Mouse (Mus musculus) kidney, embryonic 14.5 days (tissue): ENCODE data around the gene Hcn2. TPM values are rescaled to one million over a fixed set of nuclear protein-coding genes. Genes with fewer than 3 reads are reported as not detected.

Source experiments
- ATAC-seq: fragments of 200-750 bp; cut with Nextera tagmentation; 2 replicates; pipeline ENCODE4 v1.8.0; 2017; ENCODE audit warnings: moderate number of reproducible peaks, mild to moderate bottlenecking, moderate TSS enrichment, moderate library complexity; ENCODE audit not compliant: low FRiP score, low TSS enrichment
- H3K27ac ChIP-seq: fragments of 300-500 bp; sonication (generic); 2 replicates; pipeline ENCODE4 v1.5.1; 2014; ENCODE audit warnings: low read depth, mild to moderate bottlenecking, low read length, moderate library complexity, mixed read lengths
- H3K27me3 ChIP-seq: fragments of 300-500 bp; sonication (generic); 2 replicates; pipeline ENCODE4 v1.6.1; 2014; ENCODE audit warnings: mild to moderate bottlenecking, low read length; ENCODE audit not compliant: control insufficient read depth, insufficient read depth
- H3K36me3 ChIP-seq: fragments of 300-500 bp; sonication (generic); 2 replicates; pipeline ENCODE4 v1.6.1; 2014; ENCODE audit warnings: low read length, mixed read lengths; ENCODE audit not compliant: control insufficient read depth, insufficient read depth
- H3K4me1 ChIP-seq: fragments of 300-500 bp; sonication (generic); 2 replicates; pipeline ENCODE4 v1.6.1; 2014; ENCODE audit warnings: low read length, mixed read lengths; ENCODE audit not compliant: control insufficient read depth, insufficient read depth
- H3K4me2 ChIP-seq: fragments of 300-500 bp; sonication (generic); replicated peaks from 2 replicates; pipeline ENCODE4 v1.6.1; 2014; ENCODE audit warnings: low read depth, mild to moderate bottlenecking, low read length
- H3K4me3 ChIP-seq: fragments of 300-500 bp; sonication (generic); 2 replicates; pipeline ENCODE4 v1.5.1; 2014; ENCODE audit warnings: mild to moderate bottlenecking, low read length
- H3K9ac ChIP-seq: fragments of 300-500 bp; sonication (generic); 2 replicates; pipeline ENCODE4 v1.6.1; 2014; ENCODE audit warnings: low read depth, mild to moderate bottlenecking, low read length, moderate library complexity
- H3K9me3 ChIP-seq: fragments of 300-500 bp; sonication (generic); 2 replicates; pipeline ENCODE4 v1.6.1; 2016; ENCODE audit warnings: low read length; ENCODE audit not compliant: control insufficient read depth
- WGBS: fragments of 180-500 bp; shearing (Covaris S2); extraction: QIAGEN DNeasy Blood & Tissue Kit; methylation state at CpG from one replicate; pipeline ENCODE4 v1.1.7; 2014; 5-methylcytosine and 5-hydroxymethylcytosine counted together
- polyA plus RNA-seq: library from polyadenylated mRNA; unstranded; fragments of >200 nt; fragmentation: Nextera tagmentation; extraction: Ambion mirVana; gene quantifications from 2 replicates; pipeline ENCODE4 v1.2.1, GENCODE M21; 2014

The Hcn2 gene
- polyA plus RNA-seq, 1 experiment from 2014 or later, result 0.11 TPM

GRCm38 (mm10) chr10:79740863-79741262 is 24.4 kb downstream of the Hcn2 start:
- no peak for ATAC-seq
- Histone ChIP-seq H3K4me2 (no peak overlapping the region), H3K9ac (no peak overlapping the region), H3K4me3 (no peak overlapping the region), H3K27ac (no peak overlapping the region), H3K9me3 (peaks cover 52% of the 10 kb centered on the region), H3K4me1 (no peaks in the 10 kb centered on the region), H3K36me3 (peaks cover 83% of the 10 kb centered on the region), H3K27me3 (no peaks in the 10 kb centered on the region)
- 77% methylated on average over 11 of the region's 11 CpGs for WGBS

- Histone ChIP-seq H3K4me1 (no peaks in the 10 kb centered on the region), H3K9ac (no peak overlapping the region), H3K36me3 (peaks cover 60% of the 10 kb centered on the region), H3K4me2 (no peak overlapping the region), H3K27me3 (no peaks in the 10 kb centered on the region), H3K4me3 (no peak overlapping the region), H3K27ac (no peak overlapping the region), H3K9me3 (peaks cover 33% of the 10 kb centered on the region)
- WGBS, result 92% methylated on average over 11 of the region's 11 CpGs
- no peak for ATAC-seq
Measured at GRCm38 (mm10) chr10:79743161-79743560, 26.7 kb downstream of the Hcn2 start.

DNA sequence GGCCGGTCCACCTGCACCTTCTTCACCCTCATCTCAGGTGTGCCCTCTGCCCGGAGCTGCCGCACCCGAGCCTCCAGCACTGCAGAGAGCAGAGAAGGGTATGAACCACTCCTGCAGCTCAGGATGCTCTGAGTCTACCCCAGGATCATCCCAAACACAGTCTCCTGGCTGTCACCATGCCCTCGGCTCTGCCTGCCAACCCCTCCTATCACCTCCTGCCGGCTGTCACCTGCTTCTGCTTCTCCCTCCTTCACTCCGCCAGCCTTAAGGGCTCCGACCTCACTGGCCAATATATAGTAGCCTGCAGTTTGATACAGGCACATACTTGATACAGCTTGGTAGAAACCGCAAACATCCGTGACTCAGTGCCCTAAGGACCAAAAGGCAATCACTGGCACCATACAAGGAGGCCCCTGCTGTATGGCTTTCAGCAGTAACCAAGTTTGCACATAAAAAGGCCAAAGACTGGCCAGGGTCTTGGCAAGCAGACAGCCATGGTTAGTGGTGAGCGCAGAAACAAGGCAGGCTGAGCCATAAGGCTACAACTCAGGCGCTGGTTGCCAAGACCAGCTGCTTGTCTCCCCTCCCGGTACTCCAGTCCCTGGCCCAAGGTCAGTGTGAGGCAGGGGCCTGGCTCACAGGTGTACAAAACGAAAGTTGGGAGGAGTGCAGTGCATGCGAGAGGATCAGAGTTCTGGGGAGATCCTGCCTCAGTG is 27.4 kb downstream of the Hcn2 start:
- H3K4me2 ChIP-seq, result no peak overlapping the region
- no peak overlapping the region for H3K27ac ChIP-seq
- no peak overlapping the region for H3K4me3 ChIP-seq
- H3K9ac ChIP-seq, result no peak overlapping the region
- peaks cover 26% of the 10 kb centered on the region for H3K9me3 ChIP-seq
- no peaks in the 10 kb centered on the region for H3K4me1 ChIP-seq
- WGBS, result 92% methylated on average over 15 of the region's 15 CpGs
- no peaks in the 10 kb centered on the region for H3K27me3 ChIP-seq
- peaks cover 54% of the 10 kb centered on the region for H3K36me3 ChIP-seq
- no peak for ATAC-seq

GRCm38 (mm10) chr10:79745411-79745810 is 29.0 kb downstream of the Hcn2 start:
- Histone ChIP-seq H3K4me2 (peak overlapping the region; percentile 55), H3K9ac (no peak overlapping the region), H3K4me3 (peak overlapping the region; percentile 68; the same call in 1 of the 2 replicates), H3K4me1 (no peaks in the 10 kb centered on the region), H3K9me3 (peaks cover 10% of the 10 kb centered on the region; the same call in 1 of the 2 replicates), H3K27me3 (no peaks in the 10 kb centered on the region), H3K36me3 (peaks cover 38% of the 10 kb centered on the region), H3K27ac (no peak overlapping the region)
- WGBS, result 88% methylated on average over 3 of the region's 3 CpGs
- ATAC-seq, result no peak

DNA sequence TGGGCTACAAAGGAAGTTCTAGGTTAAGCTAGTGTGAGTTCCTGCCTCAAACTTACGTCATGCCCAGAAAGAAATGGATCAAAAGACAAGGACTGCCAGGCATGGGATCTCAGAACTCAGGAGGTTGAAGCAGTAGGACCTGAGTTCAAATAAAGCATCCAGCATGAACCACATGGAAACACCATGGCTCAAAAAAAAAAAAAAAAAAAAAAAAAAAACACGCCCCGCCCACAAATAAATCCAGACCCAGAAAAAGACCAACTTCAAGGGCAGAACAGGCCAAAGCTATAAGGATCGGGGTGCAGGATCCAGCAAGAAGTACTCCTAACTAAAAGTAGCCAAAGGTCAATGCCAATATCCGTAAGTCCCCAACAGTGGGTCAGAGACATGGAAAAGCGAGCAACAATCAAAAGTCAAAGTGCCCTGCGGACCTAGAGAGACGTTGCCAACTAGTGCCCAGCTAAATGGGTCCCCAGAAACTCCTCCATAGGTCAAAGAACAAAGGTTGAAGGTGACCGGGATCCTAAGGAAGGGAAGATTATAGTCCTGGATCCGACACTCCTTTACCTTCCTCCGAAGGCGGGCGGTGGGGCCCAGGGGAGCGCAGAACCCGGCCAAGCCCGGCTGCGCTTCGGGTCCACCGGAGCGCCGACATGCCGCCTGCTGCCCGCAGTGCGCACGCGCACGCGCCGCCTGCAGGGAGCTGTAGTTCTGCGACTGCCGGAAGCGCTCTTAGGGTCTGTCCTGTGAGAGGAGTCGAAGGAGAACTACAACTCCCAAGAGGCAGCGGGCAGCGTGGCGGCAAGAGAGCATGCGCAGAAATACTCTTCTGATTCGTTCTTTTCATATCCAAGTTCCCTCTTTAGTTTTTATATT is 29.7 kb downstream of the Hcn2 start, which contains the start of gene Polrmt:
Polrmt (minus strand) TSS at position 684 of the 876 bp plus-strand sequence.
- H3K4me1 ChIP-seq, result no peaks in the 10 kb centered on the region
- H3K36me3 ChIP-seq, result peaks cover 31% of the 10 kb centered on the region
- H3K27me3 ChIP-seq, result no peaks in the 10 kb centered on the region
- 4% methylated on average over 38 of the region's 38 CpGs for WGBS
- H3K27ac ChIP-seq, result no peak within 1 kb of the TSS
- peak within 1 kb of the TSS; percentile 55 for H3K4me2 ChIP-seq
- H3K4me3 ChIP-seq, result peak within 1 kb of the TSS; percentile 68
- peaks cover 3% of the 10 kb centered on the region; the same call in 1 of the 2 replicates for H3K9me3 ChIP-seq
- peak within 1 kb of the TSS; percentile 66 for H3K9ac ChIP-seq
- ATAC-seq, result peak; percentile 96

- Histone ChIP-seq H3K9me3 (no peaks in the 10 kb centered on the region), H3K4me2 (peak overlapping the region; percentile 38), H3K9ac (peak overlapping the region; percentile 38; the same call in 1 of the 2 replicates), H3K36me3 (peaks cover 24% of the 10 kb centered on the region), H3K27ac (no peak overlapping the region), H3K4me3 (no peak overlapping the region; the same call in 1 of the 2 replicates), H3K27me3 (no peaks in the 10 kb centered on the region), H3K4me1 (no peaks in the 10 kb centered on the region)
- WGBS, result 24% methylated on average over 6 of the region's 6 CpGs
- ATAC-seq, result peak; percentile 48
Measured at GRCm38 (mm10) chr10:79746774-79747151, 30.3 kb downstream of the Hcn2 start.

DNA sequence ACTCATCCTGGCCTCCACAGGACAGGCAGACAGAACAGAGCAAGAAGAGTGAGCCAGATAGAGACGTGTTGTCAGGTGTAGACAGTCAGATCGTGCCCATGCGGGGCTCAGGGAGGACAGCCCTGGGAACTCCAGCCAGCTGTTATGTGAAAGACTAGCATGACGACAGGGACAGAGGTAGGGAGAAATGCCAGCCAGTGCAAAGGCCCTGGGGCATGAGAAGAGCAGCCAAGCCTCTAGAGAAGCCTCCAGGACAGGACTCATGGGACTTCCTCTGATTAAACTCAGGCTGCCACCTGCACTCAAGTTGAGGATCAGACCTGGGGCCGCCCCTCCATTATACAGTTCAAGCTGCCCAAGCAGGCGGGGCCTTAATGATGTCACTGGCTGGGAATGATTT is 32.1 kb downstream of the Hcn2 start:
- no peaks in the 10 kb centered on the region for H3K27me3 ChIP-seq
- no peak overlapping the region for H3K9ac ChIP-seq
- no peak overlapping the region for H3K27ac ChIP-seq
- H3K9me3 ChIP-seq, result no peaks in the 10 kb centered on the region
- 79% methylated on average over 6 of the region's 6 CpGs for WGBS
- ATAC-seq, result no peak
- H3K4me3 ChIP-seq, result no peak overlapping the region
- peaks cover 9% of the 10 kb centered on the region for H3K36me3 ChIP-seq
- no peaks in the 10 kb centered on the region for H3K4me1 ChIP-seq
- no peak overlapping the region for H3K4me2 ChIP-seq

DNA sequence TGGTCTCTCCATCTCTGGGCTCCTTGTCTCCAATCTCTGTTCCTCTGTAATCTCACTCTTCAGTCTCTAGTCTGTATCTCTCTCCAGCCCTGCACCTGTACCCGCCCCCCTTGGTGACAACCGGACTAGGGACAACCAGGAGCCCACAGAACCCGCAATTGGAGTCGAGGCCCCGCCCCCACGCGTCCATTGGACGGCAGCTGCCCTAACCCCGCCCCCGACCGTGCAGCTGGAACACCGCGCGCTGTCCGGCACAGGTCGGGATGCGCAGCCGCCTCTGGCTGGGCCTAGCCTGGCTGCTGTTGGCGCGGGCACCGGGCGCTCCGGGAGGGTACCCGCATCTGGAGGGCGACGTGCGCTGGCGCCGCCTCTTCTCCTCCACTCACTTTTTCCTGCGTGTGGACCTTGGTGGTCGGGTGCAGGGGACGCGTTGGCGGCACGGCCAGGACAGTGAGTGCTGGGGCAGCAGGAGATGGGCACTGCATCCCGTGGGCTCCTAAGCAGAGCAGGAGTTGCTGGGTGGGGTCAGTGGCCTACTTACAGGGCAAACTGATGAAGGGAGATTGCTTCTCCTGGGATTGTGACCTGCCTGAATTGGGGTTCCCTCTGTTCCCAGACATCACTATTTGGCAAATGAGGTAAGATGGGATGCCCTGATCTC is 38.6 kb downstream of the Hcn2 start, which contains the start of gene Fgf22:
Fgf22 (plus strand) TSS at position 221 of the 661 bp plus-strand sequence.
- peak within 1 kb of the TSS; percentile 23; the same call in 1 of the 2 replicates for H3K4me3 ChIP-seq
- no peaks in the 10 kb centered on the region for H3K27me3 ChIP-seq
- no peaks in the 10 kb centered on the region for H3K9me3 ChIP-seq
- ATAC-seq, result peak; percentile 92
- H3K27ac ChIP-seq, result no peak within 1 kb of the TSS
- H3K4me2 ChIP-seq, result peak within 1 kb of the TSS; percentile 58
- under 1% methylated on average over 36 of the region's 36 CpGs for WGBS
- no peak within 1 kb of the TSS; the same call in 1 of the 2 replicates for H3K9ac ChIP-seq
- H3K4me1 ChIP-seq, result no peaks in the 10 kb centered on the region
- H3K36me3 ChIP-seq, result peaks cover 32% of the 10 kb centered on the region
